Mouse (Mus musculus) G1E (cell line): ENCODE data around the gene H2afy.

Source experiments
- CTCF ChIP-seq: IDR thresholded peaks from 2 replicates; pipeline ENCODE4 v1.5.1; 2012; ENCODE audit warnings: low read depth, low read length, inconsistent platforms, mixed read lengths
- GATA1 ChIP-seq: IDR thresholded peaks from 2 replicates; pipeline ENCODE4 v1.6.1; 2012; ENCODE audit warnings: borderline replicate concordance, low read length, inconsistent platforms, mixed read lengths
- GATA2 ChIP-seq: IDR thresholded peaks from 2 replicates; pipeline ENCODE4 v1.6.1; 2012; ENCODE audit warnings: low read depth, low read length, inconsistent platforms, borderline replicate concordance
- TAL1 ChIP-seq: conservative IDR thresholded peaks from 2 replicates; pipeline ENCODE4 v1.6.1; 2012; ENCODE audit warnings: low read depth, low read length, inconsistent platforms, mixed read lengths

- TF ChIP-seq CTCF (no peak), GATA2 (no peak), GATA1 (no peak), TAL1 (no peak)
Observed at GRCm38 (mm10) chr13:56115906-56116305, 20.3 kb downstream of the H2afy start.
